Mouse (Mus musculus): ENCODE measurements around the gene Fam196a. TPM values are rescaled to one million over a fixed set of nuclear protein-coding genes. Genes with fewer than 3 reads are reported as not detected.

The Fam196a gene
- total RNA-seq (2023): not detected

DNA sequence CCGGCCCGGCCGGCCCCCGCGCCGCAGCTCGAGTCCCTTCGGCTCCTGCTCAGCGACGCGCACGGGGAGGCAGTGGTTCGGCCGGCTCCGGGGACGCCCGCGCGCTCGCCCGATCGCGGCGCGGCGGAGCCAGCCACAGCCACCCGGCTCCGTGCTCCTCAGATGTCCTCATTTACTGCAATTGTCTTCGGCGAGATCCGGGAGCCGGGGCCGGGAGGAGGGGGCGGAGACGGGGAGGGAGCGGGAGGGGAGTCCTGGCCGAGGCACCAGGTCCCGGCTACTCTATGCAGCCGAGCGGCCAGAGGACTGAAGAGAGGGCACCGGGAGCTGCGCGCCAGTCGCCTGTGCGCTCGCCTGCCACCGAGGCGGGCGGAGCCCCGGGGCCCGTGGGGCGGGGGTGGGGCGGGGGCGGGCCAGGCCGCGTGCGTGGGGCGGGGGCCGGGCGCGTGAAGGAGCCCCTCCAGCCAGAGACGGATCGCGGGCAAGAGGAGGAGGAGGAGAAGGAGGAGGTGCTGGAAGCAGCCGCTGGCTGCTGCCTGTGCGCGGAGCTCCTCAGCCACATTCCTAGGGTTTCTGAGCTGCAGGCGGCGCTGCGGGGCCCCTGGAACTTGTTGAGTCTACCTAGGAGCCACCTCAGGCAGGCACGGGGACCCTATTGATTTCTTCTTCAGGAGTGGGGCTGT lies at the start of gene Fam196a:
Fam196a (minus strand) TSS at position 504 of the 683 bp plus-strand sequence.

All from CD4-positive naive resting alpha-beta T cell, adult 76 days (primary cell).